Mouse (Mus musculus): ENCODE data around the gene Trim11. TPM values are rescaled to one million over a fixed set of nuclear protein-coding genes. Genes with fewer than 3 reads are reported as not detected.

The Trim11 gene
- 17.3 and 17.8 TPM in 2 replicates for polyA plus RNA-seq (2014; fragmentation: Nextera tagmentation; extraction: Ambion mirVana)

DNA sequence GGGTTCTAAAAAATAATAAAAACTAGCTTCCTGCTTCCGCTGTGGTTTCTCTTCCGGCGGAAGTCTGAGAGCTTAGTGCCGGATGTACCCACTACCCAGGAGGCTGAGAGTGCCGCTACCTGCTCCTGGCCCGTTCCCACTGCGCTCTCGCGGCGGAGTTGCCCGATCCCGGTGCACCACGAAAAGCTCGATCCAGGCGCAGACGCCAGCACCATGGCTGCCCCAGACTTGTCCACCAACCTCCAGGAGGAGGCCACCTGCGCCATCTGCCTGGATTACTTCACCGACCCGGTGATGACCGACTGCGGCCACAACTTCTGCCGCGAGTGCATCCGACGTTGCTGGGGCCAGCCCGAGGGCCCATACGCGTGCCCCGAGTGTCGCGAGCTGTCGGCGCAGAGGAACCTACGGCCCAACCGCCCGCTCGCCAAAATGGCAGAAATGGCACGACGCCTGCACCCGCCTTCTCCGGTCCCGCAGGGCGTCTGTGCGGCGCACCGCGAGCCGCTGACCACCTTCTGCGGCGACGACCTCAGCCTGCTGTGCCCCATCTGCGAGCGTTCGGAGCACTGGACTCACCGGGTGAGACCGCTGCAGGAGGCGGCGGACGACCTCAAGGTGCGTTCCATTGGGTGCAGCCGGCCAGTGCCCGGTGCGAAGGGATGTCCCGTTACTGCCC is at the start of gene Trim11:
Gene Trim11, plus strand, starts transcription at position 67 of the 679 bp plus-strand sequence.
- Histone ChIP-seq H3K9ac (ENCODE audit: low read depth, low read length) (peak within 1 kb of the TSS; percentile 93), H3K4me2 (peak within 1 kb of the TSS; percentile 82), H3K27ac (ENCODE audit: low read depth, low read length) (peak within 1 kb of the TSS; percentile 87), H3K9me3 (ENCODE audit: control insufficient read depth, low read length) (no peaks in the 10 kb centered on the region), H3K36me3 (ENCODE audit: control insufficient read depth, insufficient read depth, low read length) (peaks cover 10% of the 10 kb centered on the region), H3K27me3 (replicated peaks; ENCODE audit: control insufficient read depth, insufficient read depth, low read length) (no peaks in the 10 kb centered on the region), H3K4me1 (replicated peaks; ENCODE audit: control insufficient read depth, insufficient read depth, low read length) (peaks cover 26% of the 10 kb centered on the region), H3K4me3 (ENCODE audit: low read depth, low read length) (peak within 1 kb of the TSS; percentile 89)
- WGBS, result under 1% methylated on average over 64 of the region's 64 CpGs
- ATAC-seq (replicated peaks; ENCODE audit: low FRiP score), result peak; percentile 76
- peak; percentile 78 for DNase-seq (ENCODE audit: low spot score)

DNA sequence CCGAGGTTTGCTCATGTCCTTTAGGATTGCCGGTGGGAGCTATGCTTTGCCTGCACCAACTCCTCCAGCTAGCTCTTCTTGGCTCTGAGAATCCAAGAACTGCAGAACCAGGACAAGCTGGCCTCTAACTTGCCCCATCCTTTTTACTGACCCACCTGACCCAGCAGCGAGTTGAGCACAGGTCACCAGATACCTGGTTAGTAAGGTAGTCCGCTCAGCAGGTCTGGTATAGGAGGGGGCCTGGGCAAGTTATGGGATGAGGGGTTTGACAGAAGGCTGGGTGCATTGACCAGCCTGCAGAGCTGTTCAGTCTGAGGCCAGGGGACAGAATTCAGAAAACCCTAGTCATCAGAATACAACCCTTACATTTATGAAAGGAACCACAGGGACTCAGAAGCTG is 48.8 kb upstream of the Trim11 start:
- H3K9me3 ChIP-seq (ENCODE audit: control insufficient read depth, low read length), result no peaks in the 10 kb centered on the region
- no peak overlapping the region for H3K27ac ChIP-seq (ENCODE audit: low read depth, low read length)
- ATAC-seq (replicated peaks; ENCODE audit: low FRiP score) (no peak), DNase-seq (ENCODE audit: low spot score) (no peak)
- H3K4me3 ChIP-seq (ENCODE audit: low read depth, low read length), result no peak overlapping the region
- no peak overlapping the region; the same call in 1 of the 2 replicates for H3K9ac ChIP-seq (ENCODE audit: low read depth, low read length)
- peaks cover 22% of the 10 kb centered on the region for H3K36me3 ChIP-seq (ENCODE audit: control insufficient read depth, insufficient read depth, low read length)
- WGBS, result 63% methylated on average over 4 of the region's 4 CpGs
- H3K27me3 ChIP-seq (replicated peaks; ENCODE audit: control insufficient read depth, insufficient read depth, low read length), result no peaks in the 10 kb centered on the region
- H3K4me2 ChIP-seq, result no peak overlapping the region
- peaks cover 27% of the 10 kb centered on the region for H3K4me1 ChIP-seq (replicated peaks; ENCODE audit: control insufficient read depth, insufficient read depth, low read length)

DNA sequence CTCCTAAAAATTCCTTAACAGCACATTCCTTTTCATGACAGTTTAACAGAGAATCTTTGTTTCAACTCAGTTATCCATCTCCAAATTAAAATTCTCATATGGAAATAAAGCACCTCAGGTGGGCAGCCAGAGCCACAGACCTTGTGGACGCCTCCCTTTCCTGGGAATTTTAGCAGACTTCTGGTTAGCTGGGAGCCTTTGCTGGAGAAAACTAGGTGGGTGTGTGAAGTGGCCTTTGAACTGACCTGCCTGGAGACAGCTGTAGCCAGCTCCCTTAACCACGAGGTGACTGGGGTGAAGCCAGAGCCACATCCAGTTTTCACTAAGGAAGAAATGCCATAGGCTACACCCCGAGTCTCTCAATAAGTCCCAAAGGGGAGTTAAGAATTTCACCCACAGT is 48.3 kb upstream of the Trim11 start:
- H3K9me3 ChIP-seq (ENCODE audit: control insufficient read depth, low read length), result no peaks in the 10 kb centered on the region
- ATAC-seq (replicated peaks; ENCODE audit: low FRiP score) (no peak), DNase-seq (ENCODE audit: low spot score) (no peak)
- no peak overlapping the region for H3K27ac ChIP-seq (ENCODE audit: low read depth, low read length)
- peaks cover 27% of the 10 kb centered on the region for H3K36me3 ChIP-seq (ENCODE audit: control insufficient read depth, insufficient read depth, low read length)
- 50% methylated on average over 3 of the region's 3 CpGs for WGBS
- H3K9ac ChIP-seq (ENCODE audit: low read depth, low read length), result peak overlapping the region; percentile 31; the same call in 1 of the 2 replicates
- no peaks in the 10 kb centered on the region for H3K27me3 ChIP-seq (replicated peaks; ENCODE audit: control insufficient read depth, insufficient read depth, low read length)
- peaks cover 27% of the 10 kb centered on the region for H3K4me1 ChIP-seq (replicated peaks; ENCODE audit: control insufficient read depth, insufficient read depth, low read length)
- no peak overlapping the region for H3K4me3 ChIP-seq (ENCODE audit: low read depth, low read length)
- H3K4me2 ChIP-seq, result no peak overlapping the region

DNA sequence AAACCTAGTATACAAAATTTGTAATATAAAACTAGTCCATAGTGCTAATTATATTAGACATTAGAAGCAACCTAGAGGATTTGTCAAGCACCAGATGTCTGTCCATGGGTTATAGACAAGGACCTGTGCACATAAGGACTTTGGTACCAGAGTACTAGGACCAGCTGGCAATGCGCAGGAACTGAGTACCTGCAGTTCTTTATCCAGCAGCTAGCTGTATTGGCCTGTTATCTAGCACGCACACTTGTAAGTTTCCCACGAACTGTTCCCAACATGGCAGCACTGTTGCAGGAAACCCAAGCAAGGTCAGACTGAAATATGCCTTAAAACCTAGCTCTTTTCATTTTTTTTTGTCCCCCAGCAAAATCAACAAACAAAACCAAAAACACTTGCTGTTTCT is 47.6 kb upstream of the Trim11 start:
- peaks cover 27% of the 10 kb centered on the region for H3K4me1 ChIP-seq (replicated peaks; ENCODE audit: control insufficient read depth, insufficient read depth, low read length)
- 53% methylated on average over 3 of the region's 3 CpGs for WGBS
- DNase-seq (ENCODE audit: low spot score), result no peak
- H3K9me3 ChIP-seq (ENCODE audit: control insufficient read depth, low read length), result no peaks in the 10 kb centered on the region
- H3K4me2 ChIP-seq, result no peak overlapping the region
- H3K36me3 ChIP-seq (ENCODE audit: control insufficient read depth, insufficient read depth, low read length), result peaks cover 30% of the 10 kb centered on the region
- H3K27ac ChIP-seq (ENCODE audit: low read depth, low read length), result peak overlapping the region; percentile 30; the same call in 1 of the 2 replicates
- H3K4me3 ChIP-seq (ENCODE audit: low read depth, low read length), result no peak overlapping the region
- no peaks in the 10 kb centered on the region for H3K27me3 ChIP-seq (replicated peaks; ENCODE audit: control insufficient read depth, insufficient read depth, low read length)
- peak; percentile 44 for ATAC-seq (replicated peaks; ENCODE audit: low FRiP score)
- no peak overlapping the region for H3K9ac ChIP-seq (ENCODE audit: low read depth, low read length)

DNA sequence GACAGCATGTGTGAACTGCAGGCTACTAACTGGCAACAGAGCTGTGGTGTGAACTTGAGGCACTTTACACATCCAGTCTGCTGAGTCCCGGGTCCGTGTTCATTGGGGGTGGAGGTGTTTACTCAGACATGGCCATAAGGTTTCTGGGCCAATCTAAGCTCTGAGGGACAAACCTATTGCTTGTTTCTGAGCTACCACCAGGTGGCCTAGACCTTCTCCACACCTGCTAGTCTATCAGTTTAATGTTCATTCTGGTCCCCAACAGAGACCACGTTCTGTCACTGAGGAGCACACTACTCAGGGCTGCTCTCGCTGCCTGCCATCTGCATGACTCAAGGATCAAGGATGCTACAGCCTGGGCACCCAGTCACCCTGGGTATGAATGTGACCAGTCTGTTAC is 46.3 kb upstream of the Trim11 start:
- 75% methylated on average over 4 of the region's 4 CpGs for WGBS

DNA sequence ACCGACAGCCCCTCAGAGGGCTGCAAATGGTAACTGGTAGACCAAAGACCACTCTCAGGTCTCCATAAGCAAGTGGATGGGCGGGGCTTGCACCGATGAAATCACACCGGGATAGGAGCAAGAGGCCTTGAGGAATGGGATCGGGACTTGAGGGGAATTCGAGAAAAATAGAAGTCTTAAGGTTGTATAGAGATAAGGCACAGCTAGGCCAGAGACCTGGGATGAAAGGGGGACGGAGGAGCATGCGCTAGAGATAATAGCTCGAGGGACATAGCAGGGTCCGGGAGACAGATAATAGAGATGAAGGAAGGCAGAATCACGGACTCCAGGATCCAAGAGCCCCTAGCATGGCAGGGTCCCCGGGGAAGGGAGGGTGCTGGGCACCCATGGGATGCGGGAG is 40.0 kb upstream of the Trim11 start:
- ATAC-seq (replicated peaks; ENCODE audit: low FRiP score), result peak; percentile 24
- WGBS, result 2% methylated on average over 13 of the region's 13 CpGs
- peak overlapping the region; percentile 91 for H3K27ac ChIP-seq (ENCODE audit: low read depth, low read length)
- H3K4me2 ChIP-seq, result peak overlapping the region; percentile 84
- no peaks in the 10 kb centered on the region for H3K27me3 ChIP-seq (replicated peaks; ENCODE audit: control insufficient read depth, insufficient read depth, low read length)
- peaks cover 10% of the 10 kb centered on the region for H3K4me1 ChIP-seq (replicated peaks; ENCODE audit: control insufficient read depth, insufficient read depth, low read length)
- no peaks in the 10 kb centered on the region for H3K9me3 ChIP-seq (ENCODE audit: control insufficient read depth, low read length)
- H3K36me3 ChIP-seq (ENCODE audit: control insufficient read depth, insufficient read depth, low read length), result peaks cover 29% of the 10 kb centered on the region
- peak overlapping the region; percentile 95 for H3K9ac ChIP-seq (ENCODE audit: low read depth, low read length)
- peak overlapping the region; percentile 94 for H3K4me3 ChIP-seq (ENCODE audit: low read depth, low read length)
- peak; percentile 43 for DNase-seq (ENCODE audit: low spot score)

More for the DNA sequence above, 46.3 kb upstream of the Trim11 start:
- H3K36me3 ChIP-seq (ENCODE audit: control insufficient read depth, insufficient read depth, low read length), result peaks cover 36% of the 10 kb centered on the region
- H3K9me3 ChIP-seq (ENCODE audit: control insufficient read depth, low read length), result no peaks in the 10 kb centered on the region
- ATAC-seq (replicated peaks; ENCODE audit: low FRiP score) (no peak), DNase-seq (ENCODE audit: low spot score) (no peak)
- no peak overlapping the region for H3K4me3 ChIP-seq (ENCODE audit: low read depth, low read length)
- H3K4me1 ChIP-seq (replicated peaks; ENCODE audit: control insufficient read depth, insufficient read depth, low read length), result peaks cover 27% of the 10 kb centered on the region
- no peak overlapping the region for H3K27ac ChIP-seq (ENCODE audit: low read depth, low read length)
- H3K4me2 ChIP-seq, result no peak overlapping the region
- no peak overlapping the region for H3K9ac ChIP-seq (ENCODE audit: low read depth, low read length)
- H3K27me3 ChIP-seq (replicated peaks; ENCODE audit: control insufficient read depth, insufficient read depth, low read length), result no peaks in the 10 kb centered on the region

DNA sequence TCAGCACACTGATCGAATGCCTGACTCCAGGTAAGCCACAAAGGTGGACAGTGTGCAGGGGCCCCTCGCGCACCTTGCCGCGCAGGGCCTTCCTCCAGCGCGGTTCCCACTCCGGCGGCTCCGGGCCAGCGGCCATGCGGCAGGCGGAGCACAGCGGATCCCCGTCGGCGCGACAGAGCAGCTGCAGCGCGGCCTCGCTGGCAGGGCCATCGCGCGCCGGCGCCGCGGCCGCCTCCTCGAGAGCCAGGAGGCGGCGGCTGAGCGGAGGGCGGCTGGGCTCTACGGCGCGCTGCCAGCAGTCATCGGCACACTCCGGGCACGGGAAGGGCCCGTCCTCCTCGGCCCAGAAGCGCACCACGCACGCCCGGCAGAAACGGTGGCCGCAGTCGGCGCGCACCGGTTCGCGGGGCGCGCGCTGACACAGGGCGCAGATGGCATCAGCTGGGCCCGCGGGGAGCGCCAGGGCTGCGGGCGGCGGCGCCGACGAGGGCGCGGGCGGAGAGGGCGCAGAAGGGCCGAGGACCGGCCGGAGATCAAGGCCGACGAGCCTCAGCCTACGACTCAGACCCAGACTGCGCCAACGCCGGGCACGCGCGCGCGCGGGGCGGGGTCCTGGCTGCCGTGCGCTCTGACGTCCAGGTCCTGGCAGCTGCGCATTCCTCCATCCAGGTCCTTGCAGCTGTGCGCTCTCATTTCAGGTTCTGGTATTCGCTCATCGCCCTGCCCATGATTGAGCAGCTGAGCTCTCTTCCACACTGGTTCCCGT is 39.4 kb upstream of the Trim11 start, which contains the start of gene Rnf187:
Gene Rnf187, minus strand, starts transcription at position 595 of the 766 bp plus-strand sequence.
- ATAC-seq (replicated peaks; ENCODE audit: low FRiP score), result peak; percentile 97
- peak within 1 kb of the TSS; percentile 91 for H3K27ac ChIP-seq (ENCODE audit: low read depth, low read length)
- no peaks in the 10 kb centered on the region for H3K9me3 ChIP-seq (ENCODE audit: control insufficient read depth, low read length)
- H3K27me3 ChIP-seq (replicated peaks; ENCODE audit: control insufficient read depth, insufficient read depth, low read length), result no peaks in the 10 kb centered on the region
- peaks cover 23% of the 10 kb centered on the region for H3K36me3 ChIP-seq (ENCODE audit: control insufficient read depth, insufficient read depth, low read length)
- under 1% methylated on average over 95 of the region's 95 CpGs for WGBS
- H3K4me3 ChIP-seq (ENCODE audit: low read depth, low read length), result peak within 1 kb of the TSS; percentile 94
- H3K9ac ChIP-seq (ENCODE audit: low read depth, low read length), result peak within 1 kb of the TSS; percentile 95
- H3K4me2 ChIP-seq, result peak within 1 kb of the TSS; percentile 84
- H3K4me1 ChIP-seq (replicated peaks; ENCODE audit: control insufficient read depth, insufficient read depth, low read length), result peaks cover 10% of the 10 kb centered on the region
- DNase-seq (ENCODE audit: low spot score), result peak; percentile 90

DNA sequence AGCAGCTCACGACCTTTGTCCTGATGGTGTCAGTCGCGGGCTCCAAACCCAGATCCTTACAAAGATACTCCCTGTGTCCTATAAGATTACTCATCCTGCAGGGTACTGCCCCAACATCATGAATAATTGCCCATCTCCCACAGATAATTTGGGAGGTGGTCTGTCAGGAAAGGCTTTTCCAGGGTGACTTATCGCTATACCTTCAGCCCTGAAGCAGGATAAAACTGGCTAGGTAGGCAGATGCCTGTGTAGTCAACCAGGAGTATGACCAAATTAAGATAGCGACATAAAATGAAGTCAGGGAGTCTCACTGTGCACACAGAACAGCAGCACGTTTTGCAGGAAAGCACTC is 38.8 kb upstream of the Trim11 start:
- H3K4me2 ChIP-seq, result peak overlapping the region; percentile 84
- ATAC-seq (replicated peaks; ENCODE audit: low FRiP score) (no peak), DNase-seq (ENCODE audit: low spot score) (no peak)
- H3K4me3 ChIP-seq (ENCODE audit: low read depth, low read length), result peak overlapping the region; percentile 94
- peaks cover 10% of the 10 kb centered on the region for H3K4me1 ChIP-seq (replicated peaks; ENCODE audit: control insufficient read depth, insufficient read depth, low read length)
- peaks cover 18% of the 10 kb centered on the region for H3K36me3 ChIP-seq (ENCODE audit: control insufficient read depth, insufficient read depth, low read length)
- WGBS, result 17% methylated on average over 6 of the region's 6 CpGs
- H3K9me3 ChIP-seq (ENCODE audit: control insufficient read depth, low read length), result no peaks in the 10 kb centered on the region
- H3K27ac ChIP-seq (ENCODE audit: low read depth, low read length), result no peak overlapping the region
- peak overlapping the region; percentile 95; the same call in 1 of the 2 replicates for H3K9ac ChIP-seq (ENCODE audit: low read depth, low read length)
- H3K27me3 ChIP-seq (replicated peaks; ENCODE audit: control insufficient read depth, insufficient read depth, low read length), result no peaks in the 10 kb centered on the region

Measured in liver, embryonic 11.5 days (tissue).